Mouse (Mus musculus) left cerebral cortex, adult 9 months (tissue): Measurements from ENCODE around the gene Cacnb4.

Source experiments
- DNase-seq, 2 experiments: peaks; one replicate each; pipeline ENCODE4 v3.0.0; 2022; ENCODE audit warnings: low spot score in 2 of 2

Cacnb4 gene

DNA sequence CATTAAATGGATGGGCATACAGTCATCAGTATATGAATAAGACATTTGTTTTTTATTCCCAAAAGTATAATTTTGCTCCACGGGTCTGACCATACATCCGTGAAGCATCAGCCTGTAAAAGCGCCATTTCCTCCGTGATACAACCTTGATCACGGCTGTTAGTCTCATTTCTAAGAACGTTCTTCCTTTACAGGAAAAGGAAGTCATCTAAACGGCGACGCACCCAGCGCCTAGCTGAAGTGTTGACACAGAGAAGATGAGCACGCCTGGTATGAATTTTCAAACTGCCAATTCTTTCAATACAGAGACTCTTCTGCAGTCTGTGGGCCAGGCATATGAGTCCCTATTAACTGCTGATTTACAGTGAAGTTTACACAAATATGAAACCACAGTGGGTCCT, 106.5 kb downstream of the Cacnb4 start:
- no peak for DNase-seq

- DNase-seq = no peak
Observed at GRCm38 (mm10) chr2:52568131-52568530, 108.5 kb downstream of the Cacnb4 start.

GRCm38 (mm10) chr2:52567421-52567820, 109.2 kb downstream of the Cacnb4 start:
- no peak for DNase-seq

- DNase-seq = no peak
Observed at GRCm38 (mm10) chr2:52563277-52563676, 113.4 kb downstream of the Cacnb4 start.

DNA sequence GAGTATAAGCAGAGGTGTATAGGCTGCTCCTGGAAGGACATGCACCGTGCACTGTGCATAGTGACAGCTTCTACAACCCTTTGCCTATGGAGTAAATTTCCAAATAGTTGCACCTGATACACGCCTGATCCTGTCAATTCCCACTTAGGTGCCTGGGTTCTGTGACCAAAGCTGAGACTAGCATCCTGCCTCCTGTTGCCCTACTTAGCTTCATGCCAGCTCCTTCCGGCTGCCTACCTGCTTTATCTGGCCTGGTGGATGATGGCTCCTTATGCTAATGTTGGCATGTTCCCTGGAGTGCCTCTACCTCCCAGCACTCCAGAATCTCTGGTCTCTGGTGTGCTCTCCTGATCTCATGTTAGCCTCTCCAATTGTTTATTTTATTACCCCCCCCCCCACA, 114.3 kb downstream of the Cacnb4 start:
- DNase-seq = no peak

DNA sequence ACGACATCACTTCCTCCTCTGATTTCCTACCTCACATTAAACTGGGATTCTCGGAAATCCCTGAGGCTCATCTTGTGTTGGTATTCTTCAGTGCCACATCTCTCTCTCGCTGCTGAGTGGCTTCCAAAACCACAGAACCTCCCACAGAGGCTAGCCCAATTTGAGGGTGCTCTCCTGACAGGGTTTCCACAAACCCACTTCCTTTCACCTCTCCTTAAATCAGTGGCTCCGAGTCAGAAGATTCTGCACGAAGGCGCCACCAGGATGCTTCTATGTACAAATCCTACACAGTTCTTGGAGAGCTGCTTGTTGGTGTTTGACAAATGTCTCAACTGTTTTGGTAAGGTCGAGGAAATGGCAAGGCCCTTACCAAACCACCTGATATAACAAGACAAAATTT, 115.5 kb downstream of the Cacnb4 start:
- no peak for DNase-seq

GRCm38 (mm10) chr2:52560266-52560665, 116.4 kb downstream of the Cacnb4 start:
- DNase-seq = no peak

DNA sequence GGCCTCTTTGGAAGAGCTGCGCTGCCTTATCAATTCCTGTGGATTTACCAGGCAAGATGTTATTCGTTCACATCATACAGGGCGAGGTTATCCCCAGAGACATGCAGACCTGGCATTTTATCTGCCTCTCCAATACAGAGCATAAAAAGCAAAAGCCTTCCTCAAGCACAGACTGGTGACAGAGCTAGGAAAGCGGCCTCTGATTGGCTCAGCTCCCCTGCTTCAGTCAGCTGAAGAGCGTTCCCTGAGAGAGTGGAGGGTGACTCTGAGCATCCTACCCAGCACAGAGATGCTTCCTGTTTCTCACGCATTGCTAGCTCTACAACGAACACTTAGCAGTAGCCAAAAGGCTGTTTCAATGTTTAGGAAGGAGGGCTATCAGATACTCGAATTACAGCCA, 118.2 kb downstream of the Cacnb4 start:
- peak; percentile 62 to 79 for DNase-seq

DNA sequence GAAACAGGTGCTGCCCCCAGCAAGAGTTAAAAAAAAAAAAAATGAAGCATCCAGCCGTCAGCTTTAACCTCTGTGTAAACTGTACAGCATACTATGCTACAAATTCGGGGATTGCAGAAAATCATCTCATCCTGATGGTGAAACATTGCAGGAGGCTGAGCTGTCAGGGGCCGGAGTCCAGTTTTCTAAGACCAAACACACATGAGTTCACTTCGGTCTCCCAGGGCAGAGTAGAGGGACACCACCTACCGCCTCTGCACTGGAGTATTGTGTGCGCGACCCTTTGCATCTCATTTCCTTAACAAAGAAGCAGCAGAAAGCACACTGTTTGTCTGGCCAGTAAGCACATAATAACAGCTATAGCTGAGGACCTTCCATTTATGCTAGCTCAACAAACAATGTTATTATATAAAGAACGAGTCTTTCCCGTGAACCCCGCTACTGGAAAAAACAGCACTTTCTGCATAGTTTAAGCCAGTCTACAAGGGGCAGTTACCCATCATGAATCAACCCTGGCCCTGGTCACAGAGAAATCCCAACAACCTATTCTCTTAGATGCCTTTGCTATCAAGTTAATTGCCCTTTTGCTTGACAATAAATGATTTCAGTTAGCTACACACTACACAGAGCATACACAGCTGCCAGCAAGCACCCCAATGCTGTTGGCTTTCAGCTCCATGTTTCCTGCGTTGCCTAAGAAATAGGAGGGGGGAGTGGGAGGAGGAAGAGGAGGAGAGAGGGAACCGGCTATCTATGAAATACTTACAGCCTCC, 118.9 kb downstream of the Cacnb4 start:
- no peak for DNase-seq

DNA sequence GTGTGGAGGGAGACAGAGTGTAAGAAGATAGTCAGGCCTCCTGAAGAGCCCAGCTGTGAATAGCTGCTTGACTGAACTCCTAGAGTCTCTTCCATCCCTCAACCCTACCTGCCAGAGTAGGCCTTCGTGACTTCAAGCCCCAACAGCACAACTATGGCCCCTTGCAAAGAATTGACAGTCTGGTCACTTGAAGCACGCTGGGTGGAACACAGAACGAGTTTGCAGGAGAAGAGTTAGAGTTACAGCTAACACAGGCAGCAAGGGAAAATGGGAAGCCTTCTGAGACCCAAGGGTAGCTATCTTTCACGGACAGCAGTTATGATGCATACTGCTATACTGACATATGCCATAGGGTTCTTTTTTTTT, 119.7 kb downstream of the Cacnb4 start:
- no peak for DNase-seq

- DNase-seq = no peak
Observed at GRCm38 (mm10) chr2:52556298-52556960, 120.2 kb downstream of the Cacnb4 start.

DNA sequence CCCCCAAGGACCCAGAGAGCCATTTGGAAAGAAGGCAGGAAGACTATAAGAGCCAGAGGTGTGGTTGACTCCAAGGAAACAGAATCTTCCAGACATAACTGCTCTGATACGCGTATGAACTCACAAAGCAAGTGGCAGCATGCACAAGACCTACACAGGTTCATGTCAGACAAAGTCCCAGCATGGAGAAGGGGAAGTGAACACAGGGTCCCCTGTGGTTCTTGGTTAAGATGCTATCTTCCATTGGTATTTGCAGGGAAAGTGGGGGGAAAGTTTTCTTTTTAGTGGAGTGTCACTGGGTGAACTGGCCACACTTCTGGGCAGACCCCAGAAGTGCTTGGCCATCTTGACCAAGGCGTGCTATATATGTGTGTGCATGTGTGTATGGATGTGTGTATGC, 128.2 kb downstream of the Cacnb4 start:
- no peak for DNase-seq

- DNase-seq = no peak
Observed at GRCm38 (mm10) chr2:52547331-52547730, 129.3 kb downstream of the Cacnb4 start.

GRCm38 (mm10) chr2:52544527-52544926, 132.1 kb downstream of the Cacnb4 start:
- no peak for DNase-seq

- no peak for DNase-seq
Observed at GRCm38 (mm10) chr2:52541068-52541467, 135.6 kb downstream of the Cacnb4 start.

- DNase-seq = no peak
Observed at GRCm38 (mm10) chr2:52539318-52539717, 137.3 kb downstream of the Cacnb4 start.

DNA sequence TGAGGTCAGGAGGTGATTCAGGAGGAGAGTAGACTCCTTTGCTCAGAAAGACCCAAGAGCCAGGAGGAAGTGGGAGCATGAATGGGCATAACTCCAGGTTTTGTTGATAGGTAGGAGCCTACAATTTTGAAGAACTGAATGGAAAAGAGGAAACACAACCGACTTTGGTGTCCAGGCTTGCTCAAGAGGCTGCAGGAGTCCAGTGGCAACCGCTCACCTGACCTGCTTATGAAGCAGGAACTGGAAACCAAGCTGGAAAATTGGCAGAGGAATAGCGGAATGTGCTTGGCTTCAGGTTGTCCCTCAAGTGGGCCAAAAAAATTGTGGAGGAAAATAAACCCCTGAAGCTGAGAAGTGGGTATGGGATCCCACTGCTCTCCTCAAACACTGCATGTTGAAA, 139.0 kb downstream of the Cacnb4 start:
- no peak for DNase-seq

DNA sequence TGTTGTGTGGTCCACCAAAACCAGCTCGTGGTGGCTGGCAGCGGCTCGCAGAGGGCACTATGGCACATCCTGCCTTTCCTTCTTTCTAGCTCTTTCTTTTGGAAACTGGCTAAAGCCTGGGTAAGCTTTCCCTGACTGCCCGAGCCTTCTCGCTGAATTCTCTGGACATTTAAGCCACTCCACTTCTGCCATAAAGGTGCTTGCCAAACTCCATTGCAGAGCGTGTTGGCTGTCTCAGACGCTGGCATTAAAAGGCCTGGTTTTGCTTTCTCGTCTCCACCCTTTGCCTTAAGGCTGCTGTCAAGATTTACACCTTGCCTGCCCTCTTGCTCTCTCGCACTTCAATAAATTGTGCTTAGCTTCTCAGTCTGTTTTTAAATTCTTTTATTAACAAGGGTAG, 139.5 kb downstream of the Cacnb4 start:
- no peak for DNase-seq

GRCm38 (mm10) chr2:52536511-52536910, 140.1 kb downstream of the Cacnb4 start:
- DNase-seq = no peak

DNA sequence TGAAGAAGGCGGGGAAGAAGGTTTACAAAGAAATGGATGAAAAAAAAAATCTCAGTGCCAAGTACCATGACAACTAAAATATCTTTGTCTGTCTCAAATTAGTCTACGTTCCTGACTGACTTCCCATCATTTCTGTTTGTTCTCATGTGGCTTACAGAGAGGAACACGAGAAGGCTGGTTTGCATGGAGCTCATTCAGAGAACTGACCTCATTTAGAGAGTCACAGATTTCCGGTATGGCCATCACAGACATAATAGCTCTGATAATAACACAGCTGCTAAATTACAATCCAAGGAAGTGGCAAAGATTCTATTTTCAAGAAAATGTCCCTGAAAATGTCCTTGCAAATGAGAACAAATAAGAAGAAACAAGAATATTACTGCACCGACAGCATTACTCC, 142.9 kb downstream of the Cacnb4 start:
- DNase-seq = no peak

- DNase-seq = no peak
Observed at GRCm38 (mm10) chr2:52530521-52530920, 146.1 kb downstream of the Cacnb4 start.

DNA sequence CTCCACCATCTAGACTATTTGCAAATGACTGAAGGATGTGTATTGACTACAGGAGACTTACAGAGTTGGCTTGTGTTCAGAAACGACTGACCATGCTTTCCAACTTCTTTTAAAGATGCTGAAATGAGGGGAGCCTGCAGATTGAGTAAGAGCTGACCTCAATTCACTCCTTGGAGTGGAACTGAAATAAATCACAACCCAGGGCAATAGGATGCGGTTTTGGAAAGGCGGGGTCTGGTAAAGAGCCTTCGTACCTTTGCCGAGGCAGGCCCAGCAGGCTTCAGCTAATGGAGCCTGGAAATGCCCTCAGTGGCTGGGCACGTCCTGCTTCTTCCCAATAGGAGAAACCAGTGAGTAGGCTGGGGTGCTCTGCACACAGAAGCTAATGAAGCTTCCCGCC, 147.4 kb downstream of the Cacnb4 start:
- no peak for DNase-seq

DNA sequence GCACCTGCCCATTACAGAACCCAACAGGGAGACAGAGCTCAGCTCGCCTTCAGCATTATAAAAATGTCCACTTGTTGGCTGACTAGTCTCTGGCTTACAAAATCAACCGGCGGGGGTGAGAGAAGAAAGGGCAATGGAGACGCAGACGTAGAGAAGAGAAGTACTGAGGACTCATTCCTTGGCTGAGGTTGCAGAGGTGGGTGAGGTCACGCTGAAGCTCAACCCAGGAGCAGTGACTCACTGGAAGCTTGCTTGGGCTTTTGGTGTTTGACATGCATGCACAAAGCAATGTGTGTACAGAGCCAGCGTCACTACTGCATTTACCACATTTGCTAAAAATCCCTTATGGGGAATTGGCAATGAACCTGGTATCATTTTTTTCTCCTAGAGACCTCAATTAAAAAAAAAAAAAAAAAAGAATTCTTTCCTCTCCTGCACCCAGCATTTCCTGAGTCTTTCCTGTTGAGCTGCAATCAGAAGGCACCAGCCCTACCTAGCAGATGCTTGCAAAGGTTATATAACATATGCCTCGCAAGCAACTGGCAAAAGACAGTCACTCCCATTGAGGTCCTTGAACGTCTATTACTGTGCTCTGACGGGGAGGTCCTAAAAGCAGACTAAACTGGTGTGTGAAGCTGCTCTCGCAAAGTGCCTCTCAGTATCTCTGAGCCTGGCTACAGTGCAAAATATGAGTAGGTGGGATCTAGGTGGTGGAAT, 150.6 kb downstream of the Cacnb4 start:
- no peak for DNase-seq
